Mouse (Mus musculus) frontal cortex, postnatal 10 days (tissue): ENCODE measurements around the gene Olfr287.

Source experiments
- DNase-seq, 2 experiments: peaks; one replicate each; pipeline ENCODE4 v3.0.0; 2022; ENCODE audit warnings: low spot score in 2 of 2, mixed read lengths in 1 of 2

Gene Olfr287

DNA sequence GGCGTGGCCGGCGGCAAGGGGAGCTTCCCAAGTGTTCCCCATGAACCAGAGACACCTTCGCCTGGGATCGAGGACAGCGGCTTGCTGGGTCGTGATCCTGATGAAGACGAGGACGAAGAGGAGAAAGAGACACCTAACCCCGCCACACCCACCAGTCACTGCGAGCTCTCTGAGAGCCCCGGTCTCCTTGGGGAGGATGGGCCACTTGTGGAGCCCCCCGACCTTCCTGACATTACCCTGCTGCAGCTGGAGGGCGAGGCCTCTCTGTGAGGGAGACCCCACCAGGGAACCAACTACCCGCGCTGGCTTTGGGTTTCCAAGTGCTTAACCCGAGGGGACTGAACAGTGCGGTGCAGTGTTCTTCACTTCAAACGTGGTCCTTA, 52.2 kb downstream of the Olfr287 start:
- no peak for DNase-seq

DNA sequence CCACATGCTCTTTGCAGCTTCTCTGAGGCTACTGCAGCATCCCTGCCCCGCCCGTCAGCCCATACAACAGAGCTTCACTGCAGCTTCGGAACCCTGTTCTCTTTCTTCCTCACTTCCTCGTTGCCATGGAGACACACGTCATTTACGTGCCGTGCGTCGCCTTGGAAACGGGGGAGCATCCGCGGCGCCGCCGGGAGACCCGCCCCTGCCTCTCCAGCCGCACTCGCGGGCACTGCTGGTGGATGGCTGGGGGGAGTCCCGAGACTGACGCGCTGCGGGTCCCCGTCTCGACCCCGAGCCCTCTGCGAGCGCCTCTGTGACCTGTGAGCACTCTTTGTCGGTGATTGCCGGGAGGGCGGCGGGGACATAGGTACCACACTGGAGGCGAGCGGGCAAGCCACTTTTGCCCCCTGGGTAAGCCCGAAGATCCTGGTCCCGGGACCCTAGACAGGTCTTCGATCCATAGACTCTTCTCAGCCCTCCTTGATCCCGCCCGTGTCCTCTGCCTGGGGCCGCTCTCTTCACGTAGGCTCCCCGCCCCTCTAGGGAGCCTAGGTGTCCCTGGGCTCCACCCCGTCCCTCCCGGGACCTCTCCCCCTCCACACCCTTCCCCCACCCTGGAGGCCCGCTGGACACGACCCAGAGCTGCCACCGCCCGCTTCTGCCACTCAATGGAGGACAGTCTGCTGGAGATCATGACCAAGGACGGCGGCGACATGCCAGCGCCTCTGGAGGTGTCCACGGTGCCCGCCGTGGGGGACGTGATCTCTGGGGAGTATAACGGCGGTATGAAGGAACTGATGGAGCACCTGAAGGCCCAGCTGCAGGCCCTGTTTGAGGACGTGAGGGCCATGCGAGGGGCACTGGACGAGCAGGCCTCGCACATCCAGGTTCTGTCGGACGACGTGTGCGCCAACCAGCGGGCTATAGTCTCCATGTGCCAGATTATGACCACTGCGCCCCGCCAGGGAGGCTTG, 52.9 kb downstream of the Olfr287 start:
- peak; percentile 90 to 91 for DNase-seq

DNA sequence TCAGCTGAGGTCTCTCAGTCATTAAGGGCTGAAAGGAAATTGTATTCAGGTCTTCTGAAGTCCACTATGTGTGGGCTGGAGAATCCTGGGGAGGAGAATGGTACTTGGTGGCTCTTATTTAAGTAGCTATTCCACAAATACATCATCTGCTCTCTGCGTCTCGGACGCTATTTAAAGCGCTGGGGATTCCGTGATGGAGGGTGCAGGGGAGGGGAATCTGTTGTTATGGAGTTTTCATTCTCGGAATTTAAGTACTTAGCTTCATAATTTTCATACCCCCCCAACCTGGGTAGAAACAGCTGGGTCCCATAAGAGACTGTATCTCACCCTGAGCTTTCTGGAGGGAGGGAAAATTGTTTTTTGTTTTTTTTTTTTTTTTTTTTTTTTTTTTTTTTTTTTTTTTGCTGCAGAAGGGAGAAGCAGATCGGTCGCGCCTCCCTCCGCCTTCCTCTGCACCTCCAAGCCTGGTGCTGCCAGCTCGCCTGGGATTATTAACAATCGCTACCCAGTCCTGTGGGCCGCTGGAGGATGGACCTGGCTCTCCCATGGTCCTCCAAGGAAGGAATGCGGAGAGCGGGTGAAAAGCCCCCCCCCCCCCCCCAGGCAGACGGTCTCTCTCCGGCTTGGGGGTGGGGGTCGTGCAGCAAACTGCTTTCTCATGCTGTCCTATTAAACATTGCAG, 53.8 kb downstream of the Olfr287 start, which contains the start of gene Ccdc184:
Gene Ccdc184 (plus strand): TSS at position 196 of the 682 bp plus-strand sequence.
- no peak for DNase-seq

DNA sequence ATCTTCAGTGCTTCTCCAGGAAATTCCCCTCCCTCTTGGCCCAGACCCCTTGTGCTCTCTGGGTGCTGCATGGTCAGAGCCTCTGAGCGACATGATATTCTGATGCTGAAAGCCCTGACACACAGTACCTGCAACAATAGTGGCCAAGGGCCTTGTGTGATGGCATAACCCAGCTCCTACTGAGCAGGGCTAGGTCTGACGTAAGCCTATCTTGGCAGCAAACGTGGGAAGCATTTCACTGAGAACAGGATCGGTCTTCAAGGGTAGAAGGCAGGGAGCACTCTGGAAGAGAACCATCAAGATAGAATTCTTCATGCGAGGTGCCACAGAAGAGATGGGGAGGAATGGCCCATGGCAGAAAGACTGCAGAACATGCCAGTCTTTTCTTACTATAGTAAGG, 55.3 kb downstream of the Olfr287 start, which contains the start of gene Asb8:
Gene Asb8 (minus strand): TSS at position 101 of the 400 bp plus-strand sequence.
- DNase-seq: no peak

- DNase-seq: no peak
These were observed 58.3 kb downstream of the Olfr287 start for GRCm38 (mm10) chr15:98162561-98162960.

DNA sequence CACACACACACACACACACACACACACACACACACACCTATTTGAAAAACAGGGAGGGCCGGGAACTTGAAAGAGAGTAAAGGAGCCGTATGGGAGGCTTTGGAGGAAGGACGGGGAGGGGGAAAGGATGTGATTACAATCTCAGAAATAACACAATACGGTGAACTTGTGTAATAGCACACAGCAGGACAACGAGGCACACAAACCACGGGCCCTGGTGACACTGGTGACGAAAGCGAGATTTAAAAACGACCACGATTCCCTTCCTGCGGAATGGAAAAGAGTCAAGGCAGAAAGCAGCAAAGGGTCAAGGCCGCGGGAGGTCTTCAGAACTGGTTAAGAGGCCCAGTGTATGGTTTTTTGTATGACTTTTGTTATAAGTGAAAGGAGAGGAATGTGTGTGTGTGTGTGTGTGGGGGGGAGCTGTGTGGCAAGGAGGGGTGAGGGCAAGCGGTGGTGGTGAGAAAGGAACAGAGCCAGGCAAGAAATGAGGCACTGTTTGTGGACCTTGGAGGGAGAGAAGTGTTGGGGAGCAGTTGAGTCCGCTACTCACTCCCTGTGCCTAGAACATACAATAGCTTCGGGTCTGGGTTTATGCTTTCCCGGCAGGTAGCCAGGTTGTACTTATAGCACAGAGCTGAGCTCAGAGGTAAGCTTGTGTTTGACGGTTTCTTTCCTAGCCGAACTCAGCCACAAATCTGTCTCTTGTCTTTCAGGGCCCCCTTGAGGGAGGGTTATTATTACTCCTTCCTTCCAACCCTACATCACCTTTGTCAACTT, 59.6 kb downstream of the Olfr287 start:
- no peak for DNase-seq

DNA sequence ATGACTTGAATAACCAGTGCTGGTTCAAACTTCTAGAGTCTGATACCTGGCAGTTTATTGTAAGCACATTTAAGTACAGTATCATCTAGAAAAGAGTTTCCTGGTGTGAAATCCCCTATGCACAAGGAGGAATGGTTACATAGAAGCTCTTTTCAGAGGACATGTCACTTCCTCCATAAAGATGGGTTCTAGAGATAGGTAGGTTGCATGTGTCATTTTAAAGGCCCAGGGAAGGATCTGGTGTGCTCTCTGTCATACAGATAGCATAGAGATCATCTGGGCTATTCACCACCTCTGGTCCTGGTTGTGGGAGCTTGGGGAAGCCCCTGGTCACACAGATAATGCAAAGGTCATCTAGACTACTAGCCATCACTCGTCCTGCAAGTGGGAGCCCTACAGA, 63.6 kb downstream of the Olfr287 start:
- DNase-seq: no peak
